20 mouse cellular contexts compared by ENCODE assay signal in genomic region chr11:24515568-24515967, GRCm38 (mm10).
DNase-seq lines count a peak whose midpoint lies in the region; ATAC-seq lines count a peak whose summit lies in the region.
"Had no signal": no experiment of that assay in that cellular context is flagged by ENCODE, and none has a peak within 500 bp of the region (broad histone marks: within the 10 kb centered on the region; RNA-seq: fewer than 3 reads in every experiment).

No protein-coding gene starts in this region.

- ATAC-seq in common myeloid progenitor, adult 5-6 weeks (replicated peaks; ENCODE audit: low read depth, poor library complexity, severe bottlenecking) = 0 out of 2 replicates have a peak, but pooled peaks have one; percentile 22
- ATAC-seq in liver, embryonic 11.5 days (replicated peaks; ENCODE audit: low FRiP score) = peak; percentile 58
- peak; percentile 51; the same call in 1 of the 2 replicates for ATAC-seq in liver, embryonic 15.5 days (ENCODE audit: insufficient read depth)
- ATAC-seq in megakaryocyte-erythroid progenitor cell, adult 5-6 weeks (replicated peaks; ENCODE audit: low FRiP score, low TSS enrichment, poor library complexity, severe bottlenecking) = peak; percentile 82
- ATAC-seq in midbrain, embryonic 15.5 days (replicated peaks) = no peak
- ATAC-seq: activated CD4-positive, CD25-positive, alpha-beta regulatory T cell, adult 4 months; forebrain, embryonic 16.5 days; Patski had no signal

- no peaks in the 10 kb centered on the region for H3K27me3 ChIP-seq in liver, embryonic 11.5 days (replicated peaks; ENCODE audit: control insufficient read depth, insufficient read depth, low read length)
- no peaks in the 10 kb centered on the region for H3K27me3 ChIP-seq in liver, embryonic 15.5 days
- no peaks in the 10 kb centered on the region for H3K27me3 ChIP-seq in midbrain, embryonic 15.5 days (replicated peaks)
- H3K27me3 ChIP-seq: CH12.LX; embryonic facial prominence, embryonic 12.5 days; forebrain, embryonic 12.5 days; heart, embryonic 12.5 days; hindbrain, embryonic 15.5 days; Patski had no signal

- intact Hi-C loops in left cerebral cortex, postnatal 25 days (cut with DNase I) = no loop called here

- no peaks in the 10 kb centered on the region for H3K4me1 ChIP-seq in liver, embryonic 11.5 days (replicated peaks; ENCODE audit: control insufficient read depth, insufficient read depth, low read length)
- H3K4me1 ChIP-seq in liver, embryonic 15.5 days (replicated peaks) = no peaks in the 10 kb centered on the region; the same call in 1 of the 2 replicates
- no peaks in the 10 kb centered on the region for H3K4me1 ChIP-seq in midbrain, embryonic 15.5 days
- H3K4me1 ChIP-seq: embryonic facial prominence, embryonic 12.5 days; forebrain, embryonic 12.5 days; heart, embryonic 12.5 days; hindbrain, embryonic 15.5 days had no signal

- no peaks in the 10 kb centered on the region for H3K36me3 ChIP-seq in liver, embryonic 11.5 days (ENCODE audit: control insufficient read depth, insufficient read depth, low read length)
- no peaks in the 10 kb centered on the region for H3K36me3 ChIP-seq in liver, embryonic 15.5 days (replicated peaks)
- no peaks in the 10 kb centered on the region for H3K36me3 ChIP-seq in midbrain, embryonic 15.5 days (replicated peaks)
- H3K36me3 ChIP-seq: embryonic facial prominence, embryonic 12.5 days; forebrain, embryonic 12.5 days; heart, embryonic 12.5 days; hindbrain, embryonic 15.5 days had no signal

- H3K4me3 ChIP-seq in liver, embryonic 11.5 days (ENCODE audit: low read depth, low read length) = no peak overlapping the region
- no peak overlapping the region for H3K4me3 ChIP-seq in liver, embryonic 15.5 days (replicated peaks)
- H3K4me3 ChIP-seq in midbrain, embryonic 15.5 days = no peak overlapping the region
- H3K4me3 ChIP-seq: embryonic facial prominence, embryonic 12.5 days; forebrain, embryonic 12.5 days; heart, embryonic 12.5 days; hindbrain, embryonic 15.5 days had no signal

- H3K9ac ChIP-seq in liver, embryonic 11.5 days (ENCODE audit: low read depth, low read length) = no peak overlapping the region
- H3K9ac ChIP-seq in liver, embryonic 15.5 days = no peak overlapping the region
- H3K9ac ChIP-seq in midbrain, embryonic 15.5 days = no peak overlapping the region
- H3K9ac ChIP-seq: embryonic facial prominence, embryonic 12.5 days; forebrain, embryonic 12.5 days; heart, embryonic 12.5 days; hindbrain, embryonic 15.5 days had no signal

- H3K9me3 ChIP-seq in liver, embryonic 11.5 days (ENCODE audit: control insufficient read depth, low read length) = no peaks in the 10 kb centered on the region
- H3K9me3 ChIP-seq in liver, embryonic 15.5 days (replicated peaks) = no peaks in the 10 kb centered on the region
- H3K9me3 ChIP-seq in midbrain, embryonic 15.5 days = no peaks in the 10 kb centered on the region
- H3K9me3 ChIP-seq: embryonic facial prominence, embryonic 12.5 days; forebrain, embryonic 12.5 days; heart, embryonic 12.5 days; hindbrain, embryonic 15.5 days had no signal

- H3K4me2 ChIP-seq in liver, embryonic 11.5 days = no peak overlapping the region
- no peak overlapping the region for H3K4me2 ChIP-seq in liver, embryonic 15.5 days
- no peak overlapping the region for H3K4me2 ChIP-seq in midbrain, embryonic 15.5 days
- H3K4me2 ChIP-seq: embryonic facial prominence, embryonic 12.5 days; forebrain, embryonic 12.5 days; heart, embryonic 12.5 days; hindbrain, embryonic 15.5 days had no signal

- no peak for DNase-seq in liver, embryonic 11.5 days (ENCODE audit: low spot score)
- no peak for DNase-seq in left cerebral cortex, postnatal 25 days (ENCODE audit: low spot score in 2 of 2)
- no peak for DNase-seq in adrenal gland, adult (ENCODE audit: inconsistent age in 2 of 2, low spot score in 1 of 2)
- DNase-seq: adrenal gland, adult 8-10 months; adrenal gland, postnatal 36 days; cerebellum, adult 8-10 months; cerebellum, postnatal 14 days; gastrocnemius, postnatal 14 days had no signal

- H3K27ac ChIP-seq in liver, embryonic 11.5 days (ENCODE audit: low read depth, low read length) = no peak overlapping the region
- no peak overlapping the region for H3K27ac ChIP-seq in liver, embryonic 15.5 days (replicated peaks)
- H3K27ac ChIP-seq in midbrain, embryonic 15.5 days = no peak overlapping the region
- H3K27ac ChIP-seq: embryonic facial prominence, embryonic 12.5 days; forebrain, embryonic 12.5 days; hindbrain, embryonic 15.5 days had no signal
